Mouse (Mus musculus) hindbrain, embryonic 14.5 days (tissue): ENCODE data around the gene Hand1. TPM values are rescaled to one million over a fixed set of nuclear protein-coding genes. Genes with fewer than 3 reads are reported as not detected.

Source experiments
- ATAC-seq: fragments of 200-750 bp; cut with Nextera tagmentation; 2 replicates; pipeline ENCODE4 v1.8.0; 2017; ENCODE audit warnings: moderate number of reproducible peaks, mild to moderate bottlenecking, moderate TSS enrichment, moderate library complexity; ENCODE audit not compliant: low FRiP score
- DNase-seq: peaks from one replicate; pipeline ENCODE4 v3.0.0-alpha.2; 2015; ENCODE audit warnings: low spot score
- H3K27ac ChIP-seq: fragments of 300-500 bp; sonication (generic); 2 replicates; pipeline ENCODE4 v1.5.1; 2014; ENCODE audit warnings: mild to moderate bottlenecking, moderate library complexity
- H3K27me3 ChIP-seq: fragments of 300-500 bp; sonication (generic); 2 replicates; pipeline ENCODE4 v1.6.1; 2014; ENCODE audit warnings: mild to moderate bottlenecking, low read length, mixed read lengths; ENCODE audit not compliant: control insufficient read depth, insufficient read depth
- H3K36me3 ChIP-seq: fragments of 300-500 bp; sonication (generic); replicated peaks from 2 replicates; pipeline ENCODE4 v1.6.1; 2014; ENCODE audit not compliant: control insufficient read depth, insufficient read depth
- H3K4me1 ChIP-seq: fragments of 300-500 bp; sonication (generic); replicated peaks from 2 replicates; pipeline ENCODE4 v1.6.1; 2014; ENCODE audit warnings: antibody characterized with exemption, low read length, mixed read lengths; ENCODE audit not compliant: control insufficient read depth, insufficient read depth
- H3K4me2 ChIP-seq: fragments of 300-500 bp; sonication (generic); replicated peaks from 2 replicates; pipeline ENCODE4 v1.6.1; 2014; ENCODE audit warnings: mild to moderate bottlenecking, moderate library complexity
- H3K4me3 ChIP-seq: fragments of 300-500 bp; sonication (generic); replicated peaks from 2 replicates; pipeline ENCODE4 v1.5.1; 2014; ENCODE audit warnings: mild to moderate bottlenecking, low read length
- H3K9ac ChIP-seq: fragments of 300-500 bp; sonication (generic); 2 replicates; pipeline ENCODE4 v1.6.1; 2014
- H3K9me3 ChIP-seq: fragments of 300-500 bp; sonication (generic); 2 replicates; pipeline ENCODE4 v1.6.1; 2016; ENCODE audit warnings: low read length; ENCODE audit not compliant: control insufficient read depth
- WGBS: fragments of 180-500 bp; shearing (Covaris S2); extraction: QIAGEN DNeasy Blood & Tissue Kit; methylation state at CpG from one replicate; pipeline ENCODE4 v1.1.7; 2014; 5-methylcytosine and 5-hydroxymethylcytosine counted together
- polyA plus RNA-seq: library from polyadenylated mRNA; unstranded; fragments of >200 nt; fragmentation: Nextera tagmentation; extraction: Ambion mirVana; gene quantifications from 2 replicates; pipeline ENCODE4 v1.2.1, GENCODE M21; 2014

Gene Hand1
- polyA plus RNA-seq, 1 experiment from 2014 or later: not detected

DNA sequence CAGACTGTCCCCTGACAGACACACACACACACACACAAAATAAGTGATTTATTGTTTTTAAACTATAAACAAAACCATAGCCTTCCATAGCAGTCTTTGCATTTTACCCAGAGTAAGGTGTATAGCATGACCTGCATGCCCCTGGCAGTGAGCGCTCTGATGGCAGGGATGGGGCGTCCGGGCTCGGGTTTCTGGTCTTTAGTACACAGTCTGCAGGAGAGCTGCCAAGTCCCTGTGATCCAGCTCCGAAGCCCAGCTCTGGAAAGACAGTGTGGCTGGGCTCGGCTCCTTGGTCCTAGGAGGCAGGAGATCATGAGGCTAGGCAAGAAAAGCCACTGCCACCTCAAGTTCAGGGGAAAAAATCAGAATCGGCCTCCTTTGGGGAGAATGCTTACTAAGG is 21.6 kb downstream of the Hand1 start:
- DNase-seq: no peak

DNA sequence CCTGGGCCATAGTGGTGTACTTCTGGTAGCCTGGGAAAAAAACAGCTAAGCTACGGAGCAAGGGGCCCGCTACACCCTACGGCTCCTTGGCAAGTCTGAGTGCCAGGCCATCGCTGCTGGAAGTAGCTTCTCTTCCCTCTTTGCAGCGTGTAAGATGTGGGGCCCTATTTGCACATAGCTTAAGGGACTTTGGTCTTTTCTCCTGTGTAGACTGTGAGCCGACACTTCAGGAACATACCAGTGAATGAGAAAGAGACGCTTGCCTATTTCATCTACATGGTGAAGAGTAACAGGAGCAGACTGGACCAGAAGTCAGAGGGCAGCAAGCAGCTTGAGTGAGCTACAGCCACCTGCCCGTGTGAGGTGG is 22.9 kb downstream of the Hand1 start:
- Histone ChIP-seq H3K36me3 (peaks cover 51% of the 10 kb centered on the region), H3K4me2 (no peak overlapping the region), H3K27ac (no peak overlapping the region), H3K9me3 (no peaks in the 10 kb centered on the region), H3K4me1 (0 out of 2 replicates have a peak, but pooled peaks cover 3% of the 10 kb centered on the region), H3K4me3 (no peak overlapping the region), H3K9ac (no peak overlapping the region), H3K27me3 (no peaks in the 10 kb centered on the region)
- DNase-seq (no peak), ATAC-seq (no peak)
- WGBS: 93% methylated on average over 8 of the region's 8 CpGs

More for the DNA sequence above, 21.6 kb downstream of the Hand1 start:
- Histone ChIP-seq H3K4me3 (no peak overlapping the region), H3K4me1 (0 out of 2 replicates have a peak, but pooled peaks cover 3% of the 10 kb centered on the region), H3K27ac (no peak overlapping the region), H3K27me3 (no peaks in the 10 kb centered on the region), H3K4me2 (no peak overlapping the region), H3K9me3 (no peaks in the 10 kb centered on the region), H3K36me3 (peaks cover 48% of the 10 kb centered on the region), H3K9ac (no peak overlapping the region)
- ATAC-seq: no peak
- WGBS: 90% methylated on average over 7 of the region's 7 CpGs

DNA sequence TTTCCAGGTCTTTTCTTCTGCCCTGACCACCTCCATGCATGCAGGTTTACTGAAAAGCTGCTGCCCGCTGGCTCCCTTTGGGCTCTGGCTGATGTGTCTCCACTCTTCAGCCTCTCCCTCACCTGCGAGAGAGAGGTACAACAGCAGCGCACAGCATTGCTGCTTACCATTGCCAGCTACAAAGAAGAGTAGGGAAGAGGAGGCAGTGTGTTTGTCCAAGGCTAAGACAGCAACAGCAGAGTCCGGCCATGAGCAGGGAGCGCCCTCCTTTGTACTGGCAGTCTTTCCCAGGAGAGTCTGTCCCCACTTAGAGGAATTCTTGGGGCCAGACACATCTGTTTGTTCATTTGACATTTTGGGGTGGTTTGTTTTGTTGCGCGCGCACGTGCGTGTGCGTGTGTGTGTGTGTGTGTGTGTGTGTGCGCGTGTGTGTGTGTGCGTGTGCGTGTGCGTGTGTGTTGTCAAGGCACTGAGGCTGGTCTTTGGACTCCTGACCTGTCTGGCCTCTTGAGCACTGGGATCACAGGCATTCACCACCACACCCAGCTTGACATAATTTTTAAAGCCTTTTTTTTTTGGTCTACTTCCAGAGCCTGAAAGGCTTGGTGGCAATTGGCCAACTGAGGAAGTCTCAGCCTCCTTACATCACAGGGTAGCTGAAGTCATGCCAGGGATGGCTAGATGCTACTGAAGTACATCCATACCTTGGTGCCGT is 23.4 kb downstream of the Hand1 start:
- H3K36me3 ChIP-seq: peaks cover 51% of the 10 kb centered on the region
- H3K27ac ChIP-seq: no peak overlapping the region
- no peaks in the 10 kb centered on the region for H3K9me3 ChIP-seq
- 0 out of 2 replicates have a peak, but pooled peaks cover 3% of the 10 kb centered on the region for H3K4me1 ChIP-seq
- no peak overlapping the region for H3K9ac ChIP-seq
- no peak for DNase-seq
- H3K4me2 ChIP-seq: no peak overlapping the region
- no peaks in the 10 kb centered on the region for H3K27me3 ChIP-seq
- no peak for ATAC-seq
- no peak overlapping the region for H3K4me3 ChIP-seq
- WGBS: 95% methylated on average over 17 of the region's 17 CpGs

DNA sequence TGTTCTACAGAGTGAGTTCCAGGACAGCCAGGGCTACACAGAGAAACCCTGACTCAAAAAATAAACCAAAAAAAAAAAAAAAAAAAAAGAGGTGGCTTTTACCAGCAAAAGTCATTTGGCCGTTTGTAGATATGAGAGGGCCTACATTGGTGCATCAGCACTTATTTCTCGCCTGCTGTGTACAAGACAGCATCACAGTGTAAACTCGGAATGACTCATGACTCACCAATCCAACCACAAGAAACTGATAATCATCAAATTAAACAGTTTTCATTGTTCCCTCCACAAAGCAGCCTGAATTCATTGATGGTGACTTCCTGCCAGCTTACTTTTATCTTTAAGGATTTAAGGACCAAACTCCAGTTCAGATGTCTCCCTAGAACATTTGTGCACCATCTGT is 27.6 kb downstream of the Hand1 start:
- peaks cover 24% of the 10 kb centered on the region for H3K4me1 ChIP-seq
- whole genome bisulfite sequencing: 87% methylated on average over 3 of the region's 3 CpGs
- no peak overlapping the region for H3K27ac ChIP-seq
- H3K9me3 ChIP-seq: no peaks in the 10 kb centered on the region
- no peak overlapping the region for H3K4me2 ChIP-seq
- peaks cover 29% of the 10 kb centered on the region for H3K36me3 ChIP-seq
- H3K4me3 ChIP-seq: no peak overlapping the region
- no peaks in the 10 kb centered on the region for H3K27me3 ChIP-seq
- ATAC-seq (no peak), DNase-seq (no peak)
- no peak overlapping the region for H3K9ac ChIP-seq

DNA sequence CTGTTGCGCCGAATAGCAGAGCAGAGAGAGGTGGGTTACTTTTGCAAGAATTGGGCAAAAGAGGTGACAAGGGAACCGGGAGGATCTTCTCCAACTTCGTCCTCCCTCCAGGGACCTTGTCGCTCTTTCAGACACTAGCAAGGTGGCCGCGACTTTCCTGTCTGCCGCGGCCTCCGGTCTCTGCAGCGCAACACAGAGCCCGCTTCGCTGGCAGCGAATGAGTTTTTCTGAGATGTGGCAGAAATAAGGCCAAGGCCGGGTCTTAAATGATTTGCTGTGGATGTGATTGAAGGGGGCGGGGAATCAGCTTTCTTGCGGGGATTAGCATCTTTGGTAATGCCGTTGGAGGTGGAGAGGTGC is 30.1 kb downstream of the Hand1 start:
- Histone ChIP-seq H3K9me3 (no peaks in the 10 kb centered on the region), H3K4me1 (peaks cover 24% of the 10 kb centered on the region), H3K9ac (peak overlapping the region; percentile 88), H3K36me3 (peaks cover 5% of the 10 kb centered on the region; the same call in 1 of the 2 replicates), H3K27ac (no peak overlapping the region), H3K4me3 (peak overlapping the region; percentile 93), H3K4me2 (peak overlapping the region; percentile 97), H3K27me3 (no peaks in the 10 kb centered on the region)
- no peak for ATAC-seq
- peak; percentile 54 for DNase-seq
- under 1% methylated on average over 18 of the region's 18 CpGs for WGBS

DNA sequence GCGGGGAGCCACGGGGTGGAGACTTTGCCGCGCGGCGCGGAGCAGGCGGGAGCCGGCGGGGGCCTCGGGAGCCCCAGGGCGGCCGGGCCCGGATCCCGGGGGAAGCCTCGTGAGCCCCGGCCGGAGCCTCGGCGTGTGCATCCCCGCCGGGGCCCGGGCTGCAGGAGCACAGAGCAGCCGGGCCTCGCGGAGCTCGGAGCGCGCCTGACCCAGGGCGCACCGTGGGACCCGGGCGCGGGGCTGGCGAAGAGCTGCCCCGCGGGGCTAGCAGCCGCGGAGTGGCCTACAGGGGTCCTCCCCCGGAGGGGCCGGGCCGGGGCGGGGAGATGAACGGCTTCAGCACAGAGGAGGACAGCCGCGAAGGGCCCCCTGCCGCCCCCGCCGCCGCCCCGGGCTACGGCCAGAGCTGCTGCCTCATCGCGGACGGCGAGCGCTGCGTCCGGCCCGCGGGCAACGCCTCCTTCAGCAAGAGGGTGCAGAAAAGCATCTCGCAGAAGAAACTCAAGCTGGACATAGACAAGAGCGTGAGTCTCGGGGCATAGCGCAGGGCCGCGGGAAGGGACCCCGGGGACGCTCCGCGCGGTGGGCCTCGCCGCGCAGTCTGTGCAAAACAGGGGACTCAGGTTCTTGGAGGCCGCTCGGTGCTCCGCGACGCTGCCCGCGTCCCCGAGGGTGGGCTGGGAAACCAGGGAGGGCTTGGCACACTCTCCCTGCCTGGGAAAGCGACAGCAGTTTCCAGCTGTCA is 30.7 kb downstream of the Hand1 start:
- peak overlapping the region; percentile 88 for H3K9ac ChIP-seq
- H3K4me1 ChIP-seq: peaks cover 24% of the 10 kb centered on the region
- peaks cover 5% of the 10 kb centered on the region; the same call in 1 of the 2 replicates for H3K36me3 ChIP-seq
- ATAC-seq: peak; percentile 65
- H3K27ac ChIP-seq: peak overlapping the region; percentile 53
- H3K27me3 ChIP-seq: no peaks in the 10 kb centered on the region
- WGBS: 0% methylated on average over 58 of the region's 85 CpGs
- H3K9me3 ChIP-seq: no peaks in the 10 kb centered on the region
- peak overlapping the region; percentile 97 for H3K4me2 ChIP-seq
- peak overlapping the region; percentile 93 for H3K4me3 ChIP-seq
- peak; percentile 41 for DNase-seq

DNA sequence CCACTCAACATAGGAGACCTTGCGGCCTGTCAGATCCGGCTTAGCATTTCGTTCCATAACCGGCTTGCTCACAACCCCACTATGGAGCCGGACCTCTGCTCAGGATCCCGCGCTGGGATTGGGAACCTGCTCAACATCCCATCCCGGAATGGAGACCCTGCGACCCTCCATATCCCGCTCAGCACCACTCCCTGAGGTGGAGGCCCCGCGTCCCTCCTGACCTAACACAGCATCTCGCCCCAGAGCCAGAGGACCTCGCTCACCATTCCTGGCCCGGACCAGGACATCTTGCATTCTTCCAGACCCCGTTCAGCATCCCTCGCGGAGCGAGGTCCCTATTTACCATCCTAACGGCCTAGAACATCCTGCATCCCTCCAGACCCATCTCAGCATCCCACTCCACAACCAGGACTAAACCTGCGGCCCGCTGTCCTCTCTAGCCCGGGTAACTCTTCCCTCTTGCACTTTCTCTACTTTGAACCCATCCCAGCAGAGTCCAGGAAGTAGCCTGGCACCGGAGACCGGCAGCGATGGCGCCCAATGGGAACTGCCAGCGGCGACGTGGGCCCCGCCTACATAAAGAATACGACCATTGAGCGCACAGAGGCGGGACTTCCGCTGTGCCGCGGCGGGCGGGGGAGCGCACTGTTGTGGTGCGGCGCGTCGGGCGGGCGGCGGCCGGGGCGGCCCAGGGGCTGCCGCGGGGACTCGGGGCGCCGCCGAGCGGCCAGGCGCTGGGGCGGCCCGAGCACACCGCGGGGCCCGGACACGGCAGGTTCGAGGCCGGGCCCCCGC is 31.4 kb downstream of the Hand1 start, which contains the start of gene Sap30l:
Gene Sap30l, plus strand, starts transcription at position 667 of the 795 bp plus-strand sequence.
- Histone ChIP-seq H3K27ac (peak within 1 kb of the TSS; percentile 53), H3K4me1 (peaks cover 22% of the 10 kb centered on the region), H3K9me3 (no peaks in the 10 kb centered on the region), H3K4me2 (peak within 1 kb of the TSS; percentile 97), H3K4me3 (peak within 1 kb of the TSS; percentile 93), H3K9ac (peak within 1 kb of the TSS; percentile 88), H3K27me3 (no peaks in the 10 kb centered on the region), H3K36me3 (peaks cover 4% of the 10 kb centered on the region; the same call in 1 of the 2 replicates)
- WGBS: under 1% methylated on average over 48 of the region's 66 CpGs
- peak; percentile 96 for ATAC-seq
- peak; percentile 96 for DNase-seq

DNA sequence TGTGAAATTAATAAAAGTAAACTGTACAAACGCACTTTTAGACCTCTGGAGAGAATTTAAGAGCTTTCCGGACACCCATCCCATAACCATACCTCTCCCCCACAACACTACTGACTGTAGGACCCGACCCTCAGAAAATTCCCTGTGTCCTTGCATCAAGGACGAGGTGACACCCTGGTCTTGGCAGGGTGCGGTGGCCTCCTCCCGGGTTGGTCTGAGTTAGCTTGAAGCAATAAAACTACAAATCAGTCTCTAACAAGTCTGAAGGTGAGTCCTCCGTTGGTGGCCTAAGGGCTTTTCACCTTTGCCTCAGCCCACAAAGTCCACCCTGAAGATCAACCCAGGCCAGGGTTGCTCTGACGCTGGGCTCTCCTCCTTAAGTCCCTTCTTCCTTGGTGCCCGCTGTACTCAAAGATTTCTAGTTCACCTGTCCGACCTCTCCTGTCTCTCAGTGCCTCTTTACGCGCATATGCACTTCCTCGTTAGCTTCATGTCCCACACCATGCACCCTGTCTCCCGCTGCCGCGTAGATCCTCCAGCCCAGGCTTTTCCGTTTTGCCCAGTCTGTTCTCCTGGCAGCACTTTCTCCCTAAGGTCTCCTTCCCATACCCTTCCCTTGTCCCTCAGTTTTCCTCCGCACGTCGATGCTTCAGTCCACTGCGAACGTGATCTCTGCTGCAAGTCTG is 32.2 kb downstream of the Hand1 start:
- peaks cover 21% of the 10 kb centered on the region for H3K4me1 ChIP-seq
- H3K27me3 ChIP-seq: no peaks in the 10 kb centered on the region
- no peaks in the 10 kb centered on the region for H3K36me3 ChIP-seq
- no peak overlapping the region for H3K27ac ChIP-seq
- WGBS: 18% methylated on average over 22 of the region's 22 CpGs
- no peak for ATAC-seq
- peak overlapping the region; percentile 60 for H3K9ac ChIP-seq
- peak overlapping the region; percentile 97 for H3K4me2 ChIP-seq
- H3K4me3 ChIP-seq: peak overlapping the region; percentile 93
- no peak for DNase-seq
- H3K9me3 ChIP-seq: no peaks in the 10 kb centered on the region
